Mouse (Mus musculus): ENCODE data around the gene Ffar2. TPM values are rescaled to one million over a fixed set of nuclear protein-coding genes. Genes with fewer than 3 reads are reported as not detected.

The Ffar2 gene
- polyA plus RNA-seq, 1 experiment from 2014 or later = not detected

GRCm38 (mm10) chr7:30811757-30812290, 11.8 kb downstream of the Ffar2 start:
- no peak overlapping the region for H3K4me2 ChIP-seq (replicated peaks; ENCODE audit: low read depth, low read length)
- H3K36me3 ChIP-seq (ENCODE audit: control insufficient read depth, insufficient read depth, low read length) = no peaks in the 10 kb centered on the region
- ATAC-seq (ENCODE audit: low FRiP score, low TSS enrichment) = no peak
- no peaks in the 10 kb centered on the region for H3K9me3 ChIP-seq (ENCODE audit: control insufficient read depth, low read length)
- no peaks in the 10 kb centered on the region for H3K4me1 ChIP-seq (ENCODE audit: control insufficient read depth, insufficient read depth, low read length)
- H3K27ac ChIP-seq (ENCODE audit: low read depth, low read length) = no peak overlapping the region
- no peak overlapping the region for H3K9ac ChIP-seq (ENCODE audit: low read depth, low read length)
- H3K4me3 ChIP-seq (ENCODE audit: low read length) = no peak overlapping the region
- no peaks in the 10 kb centered on the region for H3K27me3 ChIP-seq (ENCODE audit: control insufficient read depth, insufficient read depth, low read length)
- 50% methylated on average over 9 of the region's 9 CpGs for WGBS

- Histone ChIP-seq H3K27ac (ENCODE audit: low read depth, low read length) (no peak overlapping the region), H3K27me3 (ENCODE audit: control insufficient read depth, insufficient read depth, low read length) (no peaks in the 10 kb centered on the region), H3K4me2 (replicated peaks; ENCODE audit: low read depth, low read length) (no peak overlapping the region), H3K9me3 (ENCODE audit: control insufficient read depth, low read length) (no peaks in the 10 kb centered on the region), H3K9ac (ENCODE audit: low read depth, low read length) (no peak overlapping the region), H3K4me3 (ENCODE audit: low read length) (no peak overlapping the region), H3K36me3 (ENCODE audit: control insufficient read depth, insufficient read depth, low read length) (no peaks in the 10 kb centered on the region), H3K4me1 (ENCODE audit: control insufficient read depth, insufficient read depth, low read length) (no peaks in the 10 kb centered on the region)
- 52% methylated on average over 6 of the region's 6 CpGs for WGBS
- ATAC-seq (ENCODE audit: low FRiP score, low TSS enrichment) = no peak
Observed at GRCm38 (mm10) chr7:30810319-30810718, 13.3 kb downstream of the Ffar2 start.

GRCm38 (mm10) chr7:30805924-30806323, 17.7 kb downstream of the Ffar2 start:
- Histone ChIP-seq H3K9ac (ENCODE audit: low read depth, low read length) (no peak overlapping the region), H3K9me3 (ENCODE audit: control insufficient read depth, low read length) (no peaks in the 10 kb centered on the region)

GRCm38 (mm10) chr7:30804026-30804715, 19.4 kb downstream of the Ffar2 start:
- ATAC-seq (ENCODE audit: low FRiP score, low TSS enrichment) = no peak
- WGBS = 77% methylated on average over 9 of the region's 9 CpGs

More at GRCm38 (mm10) chr7:30805924-30806323, 17.7 kb downstream of the Ffar2 start:
- 57% methylated on average over 6 of the region's 6 CpGs for WGBS
- no peaks in the 10 kb centered on the region for H3K36me3 ChIP-seq (ENCODE audit: control insufficient read depth, insufficient read depth, low read length)
- H3K27me3 ChIP-seq (ENCODE audit: control insufficient read depth, insufficient read depth, low read length) = no peaks in the 10 kb centered on the region
- no peak overlapping the region for H3K27ac ChIP-seq (ENCODE audit: low read depth, low read length)
- H3K4me1 ChIP-seq (ENCODE audit: control insufficient read depth, insufficient read depth, low read length) = no peaks in the 10 kb centered on the region
- no peak overlapping the region for H3K4me2 ChIP-seq (replicated peaks; ENCODE audit: low read depth, low read length)
- H3K4me3 ChIP-seq (ENCODE audit: low read length) = no peak overlapping the region
- ATAC-seq (ENCODE audit: low FRiP score, low TSS enrichment) = no peak

GRCm38 (mm10) chr7:30803256-30803655, 20.3 kb downstream of the Ffar2 start:
- H3K27ac ChIP-seq (ENCODE audit: low read depth, low read length) = no peak overlapping the region
- ATAC-seq (ENCODE audit: low FRiP score, low TSS enrichment) = no peak
- peaks cover 5% of the 10 kb centered on the region; the same call in 1 of the 2 replicates for H3K9me3 ChIP-seq (ENCODE audit: control insufficient read depth, low read length)
- H3K27me3 ChIP-seq (ENCODE audit: control insufficient read depth, insufficient read depth, low read length) = no peaks in the 10 kb centered on the region
- H3K4me3 ChIP-seq (ENCODE audit: low read length) = no peak overlapping the region
- H3K36me3 ChIP-seq (ENCODE audit: control insufficient read depth, insufficient read depth, low read length) = no peaks in the 10 kb centered on the region
- no peak overlapping the region for H3K4me2 ChIP-seq (replicated peaks; ENCODE audit: low read depth, low read length)
- H3K9ac ChIP-seq (ENCODE audit: low read depth, low read length) = no peak overlapping the region
- H3K4me1 ChIP-seq (ENCODE audit: control insufficient read depth, insufficient read depth, low read length) = no peaks in the 10 kb centered on the region
- 92% methylated on average over 3 of the region's 3 CpGs for WGBS

More at GRCm38 (mm10) chr7:30804026-30804715, 19.4 kb downstream of the Ffar2 start:
- no peaks in the 10 kb centered on the region for H3K36me3 ChIP-seq (ENCODE audit: control insufficient read depth, insufficient read depth, low read length)
- H3K4me3 ChIP-seq (ENCODE audit: low read length) = no peak overlapping the region
- H3K9me3 ChIP-seq (ENCODE audit: control insufficient read depth, low read length) = peaks cover 5% of the 10 kb centered on the region; the same call in 1 of the 2 replicates
- no peaks in the 10 kb centered on the region for H3K27me3 ChIP-seq (ENCODE audit: control insufficient read depth, insufficient read depth, low read length)
- H3K4me2 ChIP-seq (replicated peaks; ENCODE audit: low read depth, low read length) = no peak overlapping the region
- no peaks in the 10 kb centered on the region for H3K4me1 ChIP-seq (ENCODE audit: control insufficient read depth, insufficient read depth, low read length)
- H3K27ac ChIP-seq (ENCODE audit: low read depth, low read length) = no peak overlapping the region
- H3K9ac ChIP-seq (ENCODE audit: low read depth, low read length) = no peak overlapping the region

- H3K4me2 ChIP-seq (replicated peaks; ENCODE audit: low read depth, low read length) = no peak overlapping the region
- no peak overlapping the region for H3K9ac ChIP-seq (ENCODE audit: low read depth, low read length)
- peaks cover 5% of the 10 kb centered on the region; the same call in 1 of the 2 replicates for H3K9me3 ChIP-seq (ENCODE audit: control insufficient read depth, low read length)
- H3K27me3 ChIP-seq (ENCODE audit: control insufficient read depth, insufficient read depth, low read length) = no peaks in the 10 kb centered on the region
- no peak overlapping the region for H3K27ac ChIP-seq (ENCODE audit: low read depth, low read length)
- H3K4me3 ChIP-seq (ENCODE audit: low read length) = no peak overlapping the region
- no peaks in the 10 kb centered on the region for H3K36me3 ChIP-seq (ENCODE audit: control insufficient read depth, insufficient read depth, low read length)
- no peak for ATAC-seq (ENCODE audit: low FRiP score, low TSS enrichment)
- no peaks in the 10 kb centered on the region for H3K4me1 ChIP-seq (ENCODE audit: control insufficient read depth, insufficient read depth, low read length)
Observed at GRCm38 (mm10) chr7:30800653-30801052, 22.9 kb downstream of the Ffar2 start.

GRCm38 (mm10) chr7:30796790-30797189, 26.8 kb downstream of the Ffar2 start:
- no peak for ATAC-seq (ENCODE audit: low FRiP score, low TSS enrichment)
- Histone ChIP-seq H3K9ac (ENCODE audit: low read depth, low read length) (no peak overlapping the region), H3K9me3 (ENCODE audit: control insufficient read depth, low read length) (peaks cover 5% of the 10 kb centered on the region; the same call in 1 of the 2 replicates), H3K4me1 (ENCODE audit: control insufficient read depth, insufficient read depth, low read length) (no peaks in the 10 kb centered on the region), H3K4me3 (ENCODE audit: low read length) (no peak overlapping the region), H3K36me3 (ENCODE audit: control insufficient read depth, insufficient read depth, low read length) (no peaks in the 10 kb centered on the region), H3K27me3 (ENCODE audit: control insufficient read depth, insufficient read depth, low read length) (no peaks in the 10 kb centered on the region), H3K27ac (ENCODE audit: low read depth, low read length) (no peak overlapping the region), H3K4me2 (replicated peaks; ENCODE audit: low read depth, low read length) (no peak overlapping the region)
- 81% methylated on average over 1 of the region's 1 CpGs for WGBS

- ATAC-seq (ENCODE audit: low FRiP score, low TSS enrichment) = no peak
- H3K27me3 ChIP-seq (ENCODE audit: control insufficient read depth, insufficient read depth, low read length) = no peaks in the 10 kb centered on the region
- H3K4me3 ChIP-seq (ENCODE audit: low read length) = no peak overlapping the region
- no peaks in the 10 kb centered on the region for H3K36me3 ChIP-seq (ENCODE audit: control insufficient read depth, insufficient read depth, low read length)
- H3K4me1 ChIP-seq (ENCODE audit: control insufficient read depth, insufficient read depth, low read length) = no peaks in the 10 kb centered on the region
- H3K4me2 ChIP-seq (replicated peaks; ENCODE audit: low read depth, low read length) = no peak overlapping the region
- no peak overlapping the region for H3K9ac ChIP-seq (ENCODE audit: low read depth, low read length)
- H3K27ac ChIP-seq (ENCODE audit: low read depth, low read length) = no peak overlapping the region
- no peaks in the 10 kb centered on the region for H3K9me3 ChIP-seq (ENCODE audit: control insufficient read depth, low read length)
Observed at GRCm38 (mm10) chr7:30794921-30795320, 28.7 kb downstream of the Ffar2 start.

GRCm38 (mm10) chr7:30791921-30792320, 31.7 kb downstream of the Ffar2 start:
- Histone ChIP-seq H3K9me3 (ENCODE audit: control insufficient read depth, low read length) (no peaks in the 10 kb centered on the region), H3K36me3 (ENCODE audit: control insufficient read depth, insufficient read depth, low read length) (no peaks in the 10 kb centered on the region), H3K4me1 (ENCODE audit: control insufficient read depth, insufficient read depth, low read length) (no peaks in the 10 kb centered on the region), H3K9ac (ENCODE audit: low read depth, low read length) (no peak overlapping the region), H3K4me3 (ENCODE audit: low read length) (no peak overlapping the region), H3K27me3 (ENCODE audit: control insufficient read depth, insufficient read depth, low read length) (no peaks in the 10 kb centered on the region), H3K4me2 (replicated peaks; ENCODE audit: low read depth, low read length) (no peak overlapping the region), H3K27ac (ENCODE audit: low read depth, low read length) (no peak overlapping the region)
- ATAC-seq (ENCODE audit: low FRiP score, low TSS enrichment) = no peak
- 24% methylated on average over 9 of the region's 9 CpGs for WGBS

All from kidney, embryonic 14.5 days (tissue).